8 mouse cellular contexts compared by ENCODE assay signal in the genomic region with DNA sequence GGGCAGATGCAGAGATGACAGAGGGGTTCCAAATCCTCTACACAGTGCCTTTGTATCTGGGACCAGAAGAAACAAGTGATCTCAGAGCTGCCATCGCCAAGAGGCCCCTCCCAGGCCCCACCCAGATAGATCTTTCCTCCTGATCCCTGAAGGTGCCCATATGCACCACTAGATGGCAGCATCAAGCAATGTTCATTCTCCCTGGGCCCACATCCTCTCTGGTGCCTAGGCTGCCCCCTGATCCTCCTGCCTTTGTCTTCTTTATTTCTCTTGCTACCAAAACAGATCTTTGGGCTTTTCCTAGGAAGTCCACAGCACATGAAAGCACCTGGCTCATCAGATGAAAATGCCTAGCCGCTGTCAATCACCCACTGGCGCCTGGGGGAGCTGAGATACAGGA. TPM values are rescaled to one million over a fixed set of nuclear protein-coding genes. Genes with fewer than 3 reads are reported as not detected.
A peak's percentile ranks its signal among the peaks of the same experiment; 100 is the strongest.
DNase-seq lines count a peak whose midpoint lies in the region; ATAC-seq and TF ChIP-seq lines count a peak whose summit lies in the region.

No protein-coding gene starts in this region.

- 0 out of 2 replicates have a peak overlapping the region, but pooled peaks have one; percentile 3 for H3K4me2 ChIP-seq in hindbrain, embryonic 12.5 days (replicated peaks)
- H3K4me2 ChIP-seq in lung, postnatal 0 days (replicated peaks; ENCODE audit: low read depth, low read length): no peak overlapping the region

- TF ChIP-seq EP300 in lung, postnatal 0 days (IDR thresholded peaks at IDR 0.05): no peak

- no peaks in the 10 kb centered on the region for H3K9me3 ChIP-seq in hindbrain, embryonic 12.5 days (replicated peaks)
- no peaks in the 10 kb centered on the region for H3K9me3 ChIP-seq in lung, postnatal 0 days (ENCODE audit: low read length)

- H3K36me3 ChIP-seq in hindbrain, embryonic 12.5 days: no peaks in the 10 kb centered on the region
- H3K36me3 ChIP-seq in lung, postnatal 0 days (ENCODE audit: insufficient read depth, low read length): no peaks in the 10 kb centered on the region

- no peak overlapping the region for H3K9ac ChIP-seq in hindbrain, embryonic 12.5 days
- H3K9ac ChIP-seq in lung, postnatal 0 days (replicated peaks; ENCODE audit: low read depth): no peak overlapping the region

- H3K4me1 ChIP-seq in hindbrain, embryonic 12.5 days: peaks cover 18% of the 10 kb centered on the region; the same call in 1 of the 2 replicates
- no peaks in the 10 kb centered on the region for H3K4me1 ChIP-seq in lung, postnatal 0 days (ENCODE audit: insufficient read depth, low read depth, low read length)

- peak overlapping the region; percentile 70 for H3K27ac ChIP-seq in hindbrain, embryonic 12.5 days
- no peak overlapping the region for H3K27ac ChIP-seq in lung, postnatal 0 days (ENCODE audit: low read length)

- DNase-seq in R1 (ENCODE audit: low read depth, low spot score): peak; percentile 87
- DNase-seq in cerebellum, adult 9-10 months: peak; percentile 90
- peak; percentile 66 to 90 for DNase-seq in frontal cortex, adult 2 months (ENCODE audit: extremely low spot score in 1 of 2, low spot score in 1 of 2)
- DNase-seq in layer of hippocampus, postnatal 10 days (ENCODE audit: low spot score in 2 of 2): peak; percentile 68 to 72
- DNase-seq in lung, postnatal 0 days (ENCODE audit: low spot score): peak; percentile 94
- DNase-seq in ovary, postnatal 36 days (ENCODE audit: low spot score): peak; percentile 57
- peak; percentile 63 for DNase-seq in thymus, postnatal 4 days

- peak; percentile 83 for ATAC-seq in hindbrain, embryonic 12.5 days (ENCODE audit: low FRiP score)
- ATAC-seq in lung, postnatal 0 days: peak; percentile 81

- 24% methylated on average over 3 of the region's 3 CpGs for WGBS in hindbrain, embryonic 12.5 days
- 31% methylated on average over 3 of the region's 3 CpGs for WGBS in lung, postnatal 0 days

- H3K27me3 ChIP-seq in hindbrain, embryonic 12.5 days: no peaks in the 10 kb centered on the region
- H3K27me3 ChIP-seq in lung, postnatal 0 days (replicated peaks; ENCODE audit: insufficient read depth, low read length): no peaks in the 10 kb centered on the region

- peak; percentile 96 for TF ChIP-seq CTCF in lung, postnatal 0 days (IDR thresholded peaks at IDR 0.05)

- H3K4me3 ChIP-seq in hindbrain, embryonic 12.5 days: no peak overlapping the region
- no peak overlapping the region for H3K4me3 ChIP-seq in lung, postnatal 0 days (ENCODE audit: low read depth, low read length)

RNA-seq across cellular contexts. Expression of gene Wfikkn2, which starts 9.7 kb away (rescaled TPM):
- polyA plus RNA-seq in frontal cortex, adult 2 months (2012; rRNA removed): 1.2 and 1.3 TPM in 2 replicates
- polyA plus RNA-seq in hindbrain, embryonic 12.5 days (2016; fragmentation: Nextera tagmentation; extraction: Ambion mirVana): 6.8 and 9.1 TPM in 2 replicates
- 1 to 10 TPM; 1.5 to 2.0 TPM for total RNA-seq in layer of hippocampus, postnatal 10 days (2021)
- polyA plus RNA-seq in lung, postnatal 0 days (2015; fragmentation: Nextera tagmentation; extraction: Ambion mirVana): 0.46 and 0.60 TPM in 2 replicates

RNA-seq across cellular contexts. Expression of gene Tob1, which starts 24.8 kb away (rescaled TPM):
- 44.4 and 45.5 TPM in 2 replicates for polyA plus RNA-seq in frontal cortex, adult 2 months (2012; rRNA removed)
- 41.7 and 46.8 TPM in 2 replicates for polyA plus RNA-seq in hindbrain, embryonic 12.5 days (2016; fragmentation: Nextera tagmentation; extraction: Ambion mirVana)
- 10 to 100 TPM; 29.2 to 31.3 TPM for total RNA-seq in layer of hippocampus, postnatal 10 days (2021)
- 43.9 and 46.0 TPM in 2 replicates for polyA plus RNA-seq in lung, postnatal 0 days (2015; fragmentation: Nextera tagmentation; extraction: Ambion mirVana)

RNA-seq across cellular contexts. Expression of gene Gm21885, which starts 45.6 kb away (rescaled TPM):
- not detected in 2 replicates for polyA plus RNA-seq in frontal cortex, adult 2 months (2012; rRNA removed)
- 0.31 and 0.48 TPM in 2 replicates for polyA plus RNA-seq in hindbrain, embryonic 12.5 days (2016; fragmentation: Nextera tagmentation; extraction: Ambion mirVana)
- not detected for total RNA-seq in layer of hippocampus, postnatal 10 days (2021)
- polyA plus RNA-seq in lung, postnatal 0 days (2015; fragmentation: Nextera tagmentation; extraction: Ambion mirVana): not detected in 2 replicates
